Mouse (Mus musculus): ENCODE results near the gene Ahdc1. TPM values are rescaled to one million over a fixed set of nuclear protein-coding genes. Genes with fewer than 3 reads are reported as not detected.

Gene Ahdc1
- polyA plus RNA-seq, 1 experiment from 2014 or later = 9.0 TPM

DNA sequence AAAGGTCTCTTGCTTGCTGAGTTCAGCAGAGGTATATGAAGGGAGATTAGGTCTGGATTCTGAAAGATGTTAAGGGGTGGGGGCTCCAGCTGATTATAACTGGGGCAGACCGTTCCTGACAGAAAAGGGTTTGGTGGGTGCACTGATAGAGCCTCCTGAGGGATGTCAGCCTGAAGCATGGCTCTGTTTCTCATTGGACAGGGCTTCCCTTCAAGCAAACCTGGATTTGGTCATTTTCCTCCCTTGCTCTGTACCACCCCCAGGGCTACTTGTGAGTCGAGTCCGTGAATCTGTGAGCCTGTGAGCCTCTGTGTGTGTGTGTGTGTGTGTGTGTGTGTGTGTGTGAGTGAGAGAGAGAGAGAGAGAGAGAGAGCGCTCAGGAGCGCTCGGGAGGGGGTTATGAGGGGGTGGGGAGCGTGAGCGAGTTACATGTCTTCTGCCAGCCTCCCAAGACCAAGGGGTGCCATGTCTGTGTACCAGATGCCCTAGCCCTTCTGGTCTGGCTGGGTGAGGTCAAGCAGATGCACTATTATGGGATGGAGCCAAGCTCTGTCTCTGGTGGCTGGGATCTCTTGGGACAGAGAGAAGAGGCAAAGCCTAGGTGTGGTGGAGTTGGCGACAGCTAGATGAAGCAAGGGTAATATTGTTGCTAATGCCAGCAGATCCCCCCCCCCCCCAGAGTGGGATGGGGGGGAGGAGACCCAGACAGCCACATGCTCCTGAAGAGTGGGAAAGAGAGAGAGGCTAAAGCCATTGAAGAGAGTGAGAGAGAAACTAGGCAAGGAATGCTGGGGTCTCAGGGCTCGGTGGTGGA lies 4.0 kb downstream of the Ahdc1 start:
- 28% methylated on average over 10 of the region's 10 CpGs for WGBS
- no peak for DNase-seq (ENCODE audit: low spot score)
- Histone ChIP-seq H3K4me3 (peak overlapping the region; percentile 97), H3K36me3 (no peaks in the 10 kb centered on the region), H3K9me3 (no peaks in the 10 kb centered on the region), H3K27ac (peak overlapping the region; percentile 17), H3K27me3 (ENCODE audit: insufficient read depth, poor library complexity, severe bottlenecking) (peaks cover 11% of the 10 kb centered on the region), H3K4me1 (replicated peaks) (peaks cover 96% of the 10 kb centered on the region)

DNA sequence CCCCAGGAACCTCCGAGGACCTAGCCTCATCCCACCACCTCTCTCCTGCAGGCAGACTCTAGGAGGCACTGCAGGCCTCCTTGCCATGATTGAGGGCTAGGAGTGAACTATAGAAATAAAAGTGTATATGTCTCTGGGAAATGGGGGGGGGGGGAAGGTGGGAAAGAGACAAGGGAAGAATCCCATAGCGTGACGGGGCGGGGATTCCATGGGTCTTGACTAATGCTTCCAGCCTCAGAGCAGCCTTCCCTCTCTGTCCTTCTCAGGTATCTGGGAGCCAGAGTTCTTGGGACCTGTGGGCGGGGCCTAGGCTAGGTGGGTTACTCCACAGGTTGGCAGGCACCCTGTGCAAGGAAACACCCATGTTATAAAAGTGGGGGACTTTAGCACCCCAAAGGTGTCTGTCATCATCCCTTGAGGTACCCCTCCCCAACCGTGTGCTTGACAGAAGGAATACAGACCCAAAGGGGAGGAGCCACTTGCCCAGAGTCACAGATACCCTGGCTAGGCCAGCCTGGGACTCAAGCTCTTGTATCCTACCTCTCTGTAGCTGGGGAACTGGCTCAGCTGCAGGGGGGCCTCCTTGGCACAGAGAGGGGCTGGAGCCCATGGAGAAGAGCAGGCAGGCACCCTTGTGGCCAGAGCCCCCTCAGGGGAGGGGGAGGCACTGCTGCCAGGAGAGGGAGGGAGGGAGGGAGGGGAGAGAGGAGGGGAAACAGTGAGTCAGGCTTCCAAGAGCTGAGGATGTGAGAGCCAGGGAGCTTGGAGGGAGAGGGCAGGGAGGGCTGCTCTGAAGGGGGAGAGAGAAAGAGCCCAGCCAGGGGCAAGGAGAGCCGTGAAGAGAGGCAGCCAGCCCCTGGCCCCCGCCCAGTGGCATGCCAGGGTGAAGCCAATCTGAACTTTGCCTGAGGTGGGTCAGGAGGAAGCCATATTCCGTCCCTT lies 4.9 kb downstream of the Ahdc1 start:
- no peaks in the 10 kb centered on the region for H3K36me3 ChIP-seq
- peaks cover 2% of the 10 kb centered on the region for H3K27me3 ChIP-seq (ENCODE audit: insufficient read depth, poor library complexity, severe bottlenecking)
- peaks cover 96% of the 10 kb centered on the region for H3K4me1 ChIP-seq (replicated peaks)
- WGBS = 17% methylated on average over 9 of the region's 9 CpGs
- H3K4me3 ChIP-seq = peak overlapping the region; percentile 97
- no peak for DNase-seq (ENCODE audit: low spot score)
- H3K27ac ChIP-seq = peak overlapping the region; percentile 79
- H3K9me3 ChIP-seq = no peaks in the 10 kb centered on the region

DNA sequence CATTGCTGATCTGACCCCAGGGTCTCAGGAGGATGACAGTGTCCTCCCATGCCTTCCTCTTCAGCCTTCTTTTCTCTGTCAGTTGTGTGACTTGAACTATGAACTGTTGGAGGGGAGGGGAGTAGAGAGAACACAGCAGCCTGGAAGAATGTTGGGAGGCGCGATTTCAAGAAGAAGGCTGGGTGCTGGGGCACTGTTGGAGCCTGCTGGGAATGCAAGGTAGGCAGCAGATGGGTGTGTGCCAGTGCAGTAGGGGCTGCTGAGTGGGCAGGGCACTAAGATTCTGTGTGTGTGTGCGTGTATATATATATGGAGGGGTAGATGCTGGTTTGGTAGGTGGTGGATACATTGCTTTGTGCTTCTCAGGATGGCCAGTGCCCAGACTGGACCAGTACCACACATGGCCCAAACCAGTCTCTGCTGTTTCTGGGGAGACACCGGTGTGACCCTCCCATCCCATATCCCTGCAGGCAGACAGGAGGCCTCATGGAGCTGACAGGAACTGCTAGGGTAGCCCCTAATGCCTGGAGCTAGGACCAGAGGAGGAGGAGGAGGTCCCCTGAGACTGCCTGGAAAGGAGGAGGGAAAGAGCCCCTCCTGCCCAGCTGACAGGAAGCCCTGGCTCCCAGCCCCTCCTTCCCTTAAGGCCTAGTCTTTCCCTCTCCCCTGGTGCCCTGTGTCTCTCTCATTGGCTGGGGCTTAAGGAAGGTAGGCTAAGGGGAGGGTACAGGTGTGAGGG lies 5.8 kb downstream of the Ahdc1 start:
- peak overlapping the region; percentile 79 for H3K27ac ChIP-seq
- H3K27me3 ChIP-seq (ENCODE audit: insufficient read depth, poor library complexity, severe bottlenecking) = no peaks in the 10 kb centered on the region
- WGBS = 37% methylated on average over 4 of the region's 4 CpGs
- peaks cover 96% of the 10 kb centered on the region for H3K4me1 ChIP-seq (replicated peaks)
- no peaks in the 10 kb centered on the region for H3K9me3 ChIP-seq
- no peak for DNase-seq (ENCODE audit: low spot score)
- peak overlapping the region; percentile 97 for H3K4me3 ChIP-seq
- H3K36me3 ChIP-seq = no peaks in the 10 kb centered on the region

DNA sequence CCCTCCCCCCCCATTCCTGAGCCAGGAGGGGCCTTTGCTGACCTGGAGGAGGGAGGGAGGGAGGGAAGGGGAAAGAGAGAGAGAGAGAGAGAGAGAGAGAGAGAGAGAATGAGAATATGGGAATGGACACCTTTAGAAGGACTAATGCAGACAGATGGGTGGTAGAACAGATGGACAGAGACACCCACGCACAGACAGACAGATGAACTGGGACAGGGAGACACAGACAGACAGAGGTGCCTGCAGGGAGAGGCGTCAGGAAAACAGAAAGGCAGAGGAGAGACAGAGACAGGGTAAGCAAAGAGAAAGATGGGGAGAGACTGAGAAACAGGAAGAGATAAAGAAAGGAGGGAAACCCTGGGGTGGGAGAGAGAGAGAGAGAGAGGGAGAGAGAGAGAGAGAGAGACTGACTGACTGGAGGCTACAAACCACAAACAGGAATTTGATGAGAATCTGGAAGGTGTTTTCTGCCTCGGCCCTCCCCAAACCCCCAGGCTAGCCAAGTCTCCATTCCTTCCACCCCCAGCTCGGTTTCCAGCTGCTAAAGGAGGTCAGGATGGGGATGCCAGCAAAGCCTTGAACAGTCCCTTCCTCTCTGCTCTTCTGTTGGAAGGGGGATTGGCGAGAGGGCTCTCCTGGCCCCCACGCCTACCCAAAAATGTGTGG lies 6.7 kb downstream of the Ahdc1 start:
- no peak for DNase-seq (ENCODE audit: low spot score)
- H3K4me1 ChIP-seq (replicated peaks) = peaks cover 98% of the 10 kb centered on the region
- peak overlapping the region; percentile 79 for H3K27ac ChIP-seq
- no peaks in the 10 kb centered on the region for H3K36me3 ChIP-seq
- H3K9me3 ChIP-seq = no peaks in the 10 kb centered on the region
- 61% methylated on average over 6 of the region's 6 CpGs for WGBS
- H3K27me3 ChIP-seq (ENCODE audit: insufficient read depth, poor library complexity, severe bottlenecking) = no peaks in the 10 kb centered on the region
- peak overlapping the region; percentile 19; the same call in 1 of the 2 replicates for H3K4me3 ChIP-seq

DNA sequence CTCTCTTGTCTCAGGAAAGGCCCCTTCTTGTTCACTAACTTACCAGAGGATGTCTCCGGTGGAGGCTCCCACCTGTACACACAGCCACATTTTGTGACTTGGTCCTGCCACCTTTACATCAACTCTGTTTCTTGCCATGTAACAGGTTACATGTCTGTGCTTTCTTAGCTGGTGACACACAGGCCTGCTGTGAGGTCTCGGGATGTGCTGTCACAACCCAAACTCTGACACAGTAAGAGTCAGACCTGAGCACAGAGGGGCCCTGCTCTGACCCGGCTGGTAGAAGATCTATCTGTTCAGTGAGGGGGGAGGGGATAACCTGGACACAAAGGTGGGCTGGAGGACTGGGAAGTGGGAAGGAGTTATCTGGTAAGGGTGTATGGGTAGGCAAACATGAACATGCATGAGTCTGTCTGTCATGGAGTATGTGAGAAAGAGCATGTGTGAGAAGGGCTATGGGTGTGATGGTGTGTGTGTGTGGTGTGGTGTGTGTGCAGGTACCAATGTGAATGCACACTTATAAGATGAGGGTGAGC lies 7.3 kb downstream of the Ahdc1 start:
- H3K36me3 ChIP-seq = no peaks in the 10 kb centered on the region
- H3K27ac ChIP-seq = peak overlapping the region; percentile 79; the same call in 1 of the 2 replicates
- WGBS = 71% methylated on average over 3 of the region's 3 CpGs
- peaks cover 98% of the 10 kb centered on the region for H3K4me1 ChIP-seq (replicated peaks)
- no peaks in the 10 kb centered on the region for H3K27me3 ChIP-seq (ENCODE audit: insufficient read depth, poor library complexity, severe bottlenecking)
- no peaks in the 10 kb centered on the region for H3K9me3 ChIP-seq
- 0 out of 2 replicates have a peak overlapping the region, but pooled peaks have one; percentile 19 for H3K4me3 ChIP-seq
- no peak for DNase-seq (ENCODE audit: low spot score)

DNA sequence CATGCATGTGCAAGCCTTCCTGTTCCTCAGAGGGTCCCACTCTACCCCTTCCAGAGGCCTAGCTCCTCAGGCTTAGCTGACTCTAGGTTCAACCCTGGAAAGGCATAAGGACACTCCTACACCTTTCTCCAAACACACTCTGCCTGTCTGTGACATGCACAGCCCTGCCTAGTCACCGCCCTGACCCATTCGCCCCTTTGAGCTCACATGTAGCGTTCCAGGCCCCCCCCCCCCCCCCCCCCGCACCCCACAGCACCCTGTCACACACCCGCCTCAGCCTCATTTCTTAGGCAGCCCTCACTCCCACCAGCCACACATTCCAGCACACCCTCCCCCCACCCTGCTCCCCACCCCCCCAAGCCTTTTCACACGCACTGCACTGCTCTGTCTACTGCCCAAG lies 9.7 kb downstream of the Ahdc1 start:
- peak overlapping the region; percentile 42 for H3K4me3 ChIP-seq
- H3K27me3 ChIP-seq (ENCODE audit: insufficient read depth, poor library complexity, severe bottlenecking) = no peaks in the 10 kb centered on the region
- DNase-seq (ENCODE audit: low spot score) = no peak
- H3K4me1 ChIP-seq (replicated peaks) = peaks cover 98% of the 10 kb centered on the region
- H3K36me3 ChIP-seq = peaks cover 7% of the 10 kb centered on the region
- WGBS = 13% methylated on average over 5 of the region's 6 CpGs
- H3K27ac ChIP-seq = peak overlapping the region; percentile 86
- H3K9me3 ChIP-seq = no peaks in the 10 kb centered on the region

DNA sequence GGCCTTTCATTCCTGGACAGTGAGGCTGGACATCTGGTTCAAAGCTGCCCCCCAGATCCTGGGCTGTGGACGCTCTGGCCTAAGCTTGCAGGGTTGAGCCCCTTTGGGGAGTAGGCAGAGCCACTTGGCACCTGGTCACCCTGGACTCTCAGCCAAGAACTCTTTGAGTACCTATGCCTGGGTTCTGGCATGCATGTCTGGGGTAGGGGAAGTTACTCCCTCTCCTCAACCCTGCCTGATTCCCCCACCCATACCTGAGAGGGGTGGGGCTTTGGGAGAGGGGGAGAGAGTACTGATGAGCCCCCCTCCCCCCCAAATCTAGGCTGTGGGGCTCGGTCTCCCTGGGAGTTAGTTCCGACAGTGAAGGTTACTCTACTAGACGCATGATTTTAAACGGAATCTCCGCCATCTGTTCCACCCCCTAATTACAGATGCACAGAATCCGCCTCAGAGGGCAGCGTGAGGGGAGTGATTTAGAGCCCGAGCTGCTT lies 10.2 kb downstream of the Ahdc1 start:
- WGBS = 4% methylated on average over 9 of the region's 9 CpGs
- H3K9me3 ChIP-seq = no peaks in the 10 kb centered on the region
- H3K4me1 ChIP-seq (replicated peaks) = peaks cover 98% of the 10 kb centered on the region
- H3K4me3 ChIP-seq = peak overlapping the region; percentile 42
- H3K27ac ChIP-seq = peak overlapping the region; percentile 86
- H3K27me3 ChIP-seq (ENCODE audit: insufficient read depth, poor library complexity, severe bottlenecking) = no peaks in the 10 kb centered on the region
- peak; percentile 44 for DNase-seq (ENCODE audit: low spot score)
- peaks cover 11% of the 10 kb centered on the region for H3K36me3 ChIP-seq

DNA sequence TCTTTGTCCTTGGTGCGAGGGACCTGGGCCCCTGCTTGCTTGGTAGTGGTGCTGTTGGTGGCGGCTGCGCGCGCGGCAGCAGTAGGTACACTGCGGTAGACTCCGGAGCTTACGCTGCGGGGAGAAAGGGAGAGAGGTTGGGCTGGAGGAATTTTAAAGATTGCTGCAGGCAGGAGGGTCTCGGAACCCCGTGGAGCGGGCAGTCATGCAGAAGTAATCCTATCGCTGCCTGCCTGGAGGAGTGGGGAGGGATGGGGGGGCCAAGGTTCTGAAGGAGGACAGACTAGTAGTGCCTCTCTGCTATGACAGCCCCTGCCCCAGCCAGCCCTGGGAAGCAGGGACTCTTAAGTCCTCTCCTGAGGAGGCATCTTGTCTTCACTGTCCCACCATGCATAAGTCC lies 11.2 kb downstream of the Ahdc1 start:
- Histone ChIP-seq H3K4me3 (peak overlapping the region; percentile 42), H3K27me3 (ENCODE audit: insufficient read depth, poor library complexity, severe bottlenecking) (no peaks in the 10 kb centered on the region), H3K27ac (peak overlapping the region; percentile 86), H3K36me3 (peaks cover 21% of the 10 kb centered on the region), H3K4me1 (replicated peaks) (peaks cover 97% of the 10 kb centered on the region), H3K9me3 (no peaks in the 10 kb centered on the region)
- peak; percentile 48 for DNase-seq (ENCODE audit: low spot score)
- WGBS = 6% methylated on average over 14 of the region's 14 CpGs

DNA sequence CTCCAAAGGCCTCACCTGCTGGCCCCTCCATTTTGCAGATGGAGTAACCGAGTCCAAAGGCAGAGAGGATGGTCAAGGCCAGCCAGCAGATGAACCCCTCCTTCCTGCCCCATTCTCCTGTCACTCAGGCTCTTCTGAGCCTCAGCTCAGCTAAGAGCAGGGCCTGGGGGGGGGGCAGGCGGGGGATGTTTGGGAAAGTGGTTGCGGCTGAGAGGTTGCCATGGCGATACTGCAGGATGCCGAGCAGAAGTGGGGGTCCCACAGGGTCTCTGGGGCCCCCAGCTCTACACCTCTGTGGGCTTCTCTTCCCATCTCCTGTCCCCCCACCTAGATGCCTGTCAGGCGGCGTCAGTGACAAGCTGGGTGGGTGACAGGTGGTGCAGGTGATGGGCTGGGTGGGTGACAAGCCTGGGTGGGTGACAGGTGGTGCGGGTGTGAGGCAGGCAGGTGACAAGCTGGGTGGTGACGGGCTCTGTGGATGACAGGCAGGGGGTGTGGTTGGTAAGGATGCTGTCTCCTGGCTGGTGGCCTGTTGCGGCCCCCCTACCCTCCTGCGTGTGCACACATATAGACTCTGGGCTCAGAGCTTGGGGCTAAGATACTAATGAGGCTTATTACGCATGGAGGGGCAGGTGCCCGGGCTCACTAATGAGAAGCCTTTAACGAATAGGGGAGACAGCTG lies 12.0 kb downstream of the Ahdc1 start:
- peaks cover 97% of the 10 kb centered on the region for H3K4me1 ChIP-seq (replicated peaks)
- no peaks in the 10 kb centered on the region for H3K9me3 ChIP-seq
- peak; percentile 39 for DNase-seq (ENCODE audit: low spot score)
- peak overlapping the region; percentile 42; the same call in 1 of the 2 replicates for H3K4me3 ChIP-seq
- H3K27ac ChIP-seq = peak overlapping the region; percentile 86
- 52% methylated on average over 14 of the region's 14 CpGs for WGBS
- H3K36me3 ChIP-seq = peaks cover 30% of the 10 kb centered on the region
- H3K27me3 ChIP-seq (ENCODE audit: insufficient read depth, poor library complexity, severe bottlenecking) = no peaks in the 10 kb centered on the region

DNA sequence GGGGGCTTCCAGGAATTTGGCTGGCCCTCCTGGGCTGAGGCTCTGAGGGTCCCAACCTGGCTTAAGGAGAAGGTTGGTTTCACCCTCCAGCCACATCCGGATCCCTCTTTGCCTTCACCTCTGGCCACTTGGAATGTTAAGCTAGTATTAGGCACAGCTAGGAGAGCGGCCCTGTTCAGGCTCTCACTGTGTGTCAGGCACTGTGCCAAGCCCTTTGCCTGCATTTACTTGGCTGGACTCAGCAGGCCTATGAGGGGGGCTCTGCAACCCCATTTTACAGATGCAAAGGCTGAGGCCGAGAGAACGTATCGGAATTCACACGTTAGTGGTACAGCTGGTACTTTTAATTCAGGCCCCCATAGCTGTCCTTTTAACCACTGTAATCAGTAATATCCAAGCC lies 12.6 kb downstream of the Ahdc1 start:
- WGBS = 86% methylated on average over 6 of the region's 6 CpGs
- Histone ChIP-seq H3K27me3 (ENCODE audit: insufficient read depth, poor library complexity, severe bottlenecking) (no peaks in the 10 kb centered on the region), H3K36me3 (peaks cover 31% of the 10 kb centered on the region), H3K9me3 (no peaks in the 10 kb centered on the region), H3K4me1 (replicated peaks) (peaks cover 97% of the 10 kb centered on the region), H3K27ac (peak overlapping the region; percentile 86), H3K4me3 (no peak overlapping the region)
- no peak for DNase-seq (ENCODE audit: low spot score)

DNA sequence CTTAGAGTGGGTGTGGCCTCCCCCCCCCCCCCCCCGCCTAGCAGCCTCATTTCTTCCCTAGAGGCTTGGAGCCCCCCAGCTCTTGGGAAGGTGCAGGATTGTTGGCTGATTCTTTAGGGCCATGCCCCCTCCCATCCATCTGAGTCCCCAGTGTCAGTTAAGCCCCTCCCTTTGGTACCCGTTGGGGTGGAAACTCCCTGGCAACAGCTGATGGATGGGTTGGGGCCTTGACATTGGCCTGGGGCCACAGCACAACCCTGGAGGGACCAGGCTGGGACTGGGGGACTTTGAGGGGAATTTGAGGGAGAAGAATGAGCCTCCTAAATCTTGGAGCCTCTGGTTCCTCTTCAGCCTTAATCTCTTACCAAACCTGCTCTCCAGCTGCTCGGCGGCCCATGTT lies 13.3 kb downstream of the Ahdc1 start:
- Histone ChIP-seq H3K27ac (peak overlapping the region; percentile 86), H3K4me1 (replicated peaks) (peaks cover 99% of the 10 kb centered on the region), H3K9me3 (no peaks in the 10 kb centered on the region), H3K36me3 (peaks cover 31% of the 10 kb centered on the region), H3K27me3 (ENCODE audit: insufficient read depth, poor library complexity, severe bottlenecking) (no peaks in the 10 kb centered on the region), H3K4me3 (peak overlapping the region; percentile 18)
- WGBS = 35% methylated on average over 3 of the region's 4 CpGs
- DNase-seq (ENCODE audit: low spot score) = peak; percentile 38
